Mouse (Mus musculus): Measurements from ENCODE around the gene Traf7.

DNA sequence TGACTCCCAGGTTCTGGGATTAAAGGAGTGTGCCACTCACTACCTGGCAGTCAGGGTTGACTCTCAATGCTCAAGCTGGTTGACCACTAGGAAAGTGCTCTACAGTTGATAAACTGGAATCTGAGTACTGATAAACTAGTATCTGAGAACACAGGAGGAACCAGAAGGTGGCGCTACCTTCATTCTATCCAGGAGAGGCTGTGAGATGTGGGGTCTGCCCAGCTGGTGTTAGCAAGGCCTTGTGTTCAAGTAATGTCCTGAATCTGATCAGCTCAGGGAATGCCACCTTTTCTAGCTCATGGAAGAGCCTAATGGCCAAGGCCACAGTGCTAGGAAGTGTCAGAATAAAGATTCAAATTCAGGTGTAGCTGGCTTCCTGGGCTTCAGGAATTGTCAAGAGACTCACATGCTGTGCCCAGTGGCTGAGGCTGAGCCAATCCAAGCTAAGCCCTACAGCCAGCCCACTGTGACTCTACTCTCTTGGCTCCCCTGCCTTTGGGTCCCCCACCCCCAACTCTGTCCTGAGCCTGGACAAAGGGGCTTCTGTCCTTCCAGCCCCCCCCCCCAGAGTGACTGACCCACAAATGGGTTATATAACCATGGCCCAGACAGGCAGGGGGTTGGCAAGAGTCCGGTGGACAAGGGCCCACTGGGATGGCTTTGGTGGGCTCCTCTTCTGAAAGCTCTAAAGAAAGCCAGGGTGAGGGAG is 33.0 kb downstream of the Traf7 start:
- TF ChIP-seq CTCF (conservative IDR thresholded peaks at IDR 0.05; ENCODE audit: low read length) (peak; percentile 55), POU5F1 (IDR thresholded peaks at IDR 0.05; ENCODE audit: borderline replicate concordance, low read length) (no peak)

Measured in E14TG2a.4 (cell line).